Mouse (Mus musculus): ENCODE data around the gene Gm26938. TPM values are rescaled to one million over a fixed set of nuclear protein-coding genes. Genes with fewer than 3 reads are reported as not detected.

Gene Gm26938
- polyA plus RNA-seq, 1 experiment from 2014 or later = not detected

- H3K27me3 ChIP-seq (ENCODE audit: insufficient read depth, low read length) = no peaks in the 10 kb centered on the region
- ATAC-seq (replicated peaks; ENCODE audit: low FRiP score, low read depth) = no peak
- no peak overlapping the region for H3K4me3 ChIP-seq (replicated peaks; ENCODE audit: low read depth, low read length)
- WGBS = 69% methylated on average over 15 of the region's 15 CpGs
- no peak for TF ChIP-seq CTCF (IDR thresholded peaks at IDR 0.05; ENCODE audit: low read depth)
- H3K4me1 ChIP-seq (replicated peaks; ENCODE audit: insufficient read depth, low read length) = no peaks in the 10 kb centered on the region
- no peaks in the 10 kb centered on the region for H3K9me3 ChIP-seq (replicated peaks; ENCODE audit: low read length)
- no peak overlapping the region for H3K4me2 ChIP-seq (ENCODE audit: low read length)
- no peaks in the 10 kb centered on the region for H3K36me3 ChIP-seq (ENCODE audit: insufficient read depth, low read length)
- no peak overlapping the region for H3K9ac ChIP-seq (ENCODE audit: low read depth, low read length)
- no peak for DNase-seq (ENCODE audit: low spot score)
- no peak overlapping the region for H3K27ac ChIP-seq
Observed at GRCm38 (mm10) chr5:139811677-139812397, 14.4 kb downstream of the Gm26938 start.

- Histone ChIP-seq H3K4me1 (replicated peaks; ENCODE audit: insufficient read depth, low read length) (no peaks in the 10 kb centered on the region), H3K9ac (ENCODE audit: low read depth, low read length) (no peak overlapping the region), H3K27me3 (ENCODE audit: insufficient read depth, low read length) (no peaks in the 10 kb centered on the region), H3K9me3 (replicated peaks; ENCODE audit: low read length) (no peaks in the 10 kb centered on the region), H3K36me3 (ENCODE audit: insufficient read depth, low read length) (no peaks in the 10 kb centered on the region), H3K4me2 (ENCODE audit: low read length) (no peak overlapping the region), H3K27ac (no peak overlapping the region), H3K4me3 (replicated peaks; ENCODE audit: low read depth, low read length) (no peak overlapping the region)
- no peak for ATAC-seq (replicated peaks; ENCODE audit: low FRiP score, low read depth)
- 63% methylated on average over 4 of the region's 4 CpGs for WGBS
- TF ChIP-seq CTCF (IDR thresholded peaks at IDR 0.05; ENCODE audit: low read depth) = peak; percentile 39; the same call in 1 of the 2 replicates
- no peak for DNase-seq (ENCODE audit: low spot score)
Observed at GRCm38 (mm10) chr5:139809397-139809796, 16.8 kb downstream of the Gm26938 start.

GRCm38 (mm10) chr5:139805924-139806323, 20.3 kb downstream of the Gm26938 start:
- no peak overlapping the region for H3K9ac ChIP-seq (ENCODE audit: low read depth, low read length)
- H3K36me3 ChIP-seq (ENCODE audit: insufficient read depth, low read length) = peaks cover 5% of the 10 kb centered on the region; the same call in 1 of the 2 replicates
- H3K9me3 ChIP-seq (replicated peaks; ENCODE audit: low read length) = no peaks in the 10 kb centered on the region
- DNase-seq (ENCODE audit: low spot score) (no peak), ATAC-seq (replicated peaks; ENCODE audit: low FRiP score, low read depth) (no peak)
- no peaks in the 10 kb centered on the region for H3K27me3 ChIP-seq (ENCODE audit: insufficient read depth, low read length)
- no peak overlapping the region for H3K4me3 ChIP-seq (replicated peaks; ENCODE audit: low read depth, low read length)
- no peak overlapping the region for H3K27ac ChIP-seq
- H3K4me1 ChIP-seq (replicated peaks; ENCODE audit: insufficient read depth, low read length) = 0 out of 2 replicates have a peak, but pooled peaks cover 3% of the 10 kb centered on the region
- WGBS = 91% methylated on average over 8 of the region's 8 CpGs
- no peak overlapping the region for H3K4me2 ChIP-seq (ENCODE audit: low read length)
- no peak for TF ChIP-seq CTCF (IDR thresholded peaks at IDR 0.05; ENCODE audit: low read depth)

GRCm38 (mm10) chr5:139804573-139805111, 21.6 kb downstream of the Gm26938 start:
- no peak overlapping the region for H3K4me3 ChIP-seq (replicated peaks; ENCODE audit: low read depth, low read length)
- no peaks in the 10 kb centered on the region for H3K9me3 ChIP-seq (replicated peaks; ENCODE audit: low read length)
- H3K9ac ChIP-seq (ENCODE audit: low read depth, low read length) = no peak overlapping the region
- H3K4me2 ChIP-seq (ENCODE audit: low read length) = no peak overlapping the region
- 87% methylated on average over 11 of the region's 11 CpGs for WGBS
- 0 out of 2 replicates have a peak, but pooled peaks cover 3% of the 10 kb centered on the region for H3K4me1 ChIP-seq (replicated peaks; ENCODE audit: insufficient read depth, low read length)
- no peak for DNase-seq (ENCODE audit: low spot score)
- H3K27ac ChIP-seq = no peak overlapping the region
- no peak for ATAC-seq (replicated peaks; ENCODE audit: low FRiP score, low read depth)
- no peak for TF ChIP-seq CTCF (IDR thresholded peaks at IDR 0.05; ENCODE audit: low read depth)
- no peaks in the 10 kb centered on the region for H3K27me3 ChIP-seq (ENCODE audit: insufficient read depth, low read length)
- peaks cover 18% of the 10 kb centered on the region for H3K36me3 ChIP-seq (ENCODE audit: insufficient read depth, low read length)

GRCm38 (mm10) chr5:139804107-139804551, 22.1 kb downstream of the Gm26938 start:
- Histone ChIP-seq H3K9ac (ENCODE audit: low read depth, low read length) (no peak overlapping the region), H3K9me3 (replicated peaks; ENCODE audit: low read length) (no peaks in the 10 kb centered on the region), H3K36me3 (ENCODE audit: insufficient read depth, low read length) (peaks cover 19% of the 10 kb centered on the region), H3K4me1 (replicated peaks; ENCODE audit: insufficient read depth, low read length) (0 out of 2 replicates have a peak, but pooled peaks cover 3% of the 10 kb centered on the region), H3K4me2 (ENCODE audit: low read length) (0 out of 2 replicates have a peak overlapping the region, but pooled peaks have one; percentile 16), H3K27ac (no peak overlapping the region), H3K27me3 (ENCODE audit: insufficient read depth, low read length) (no peaks in the 10 kb centered on the region), H3K4me3 (replicated peaks; ENCODE audit: low read depth, low read length) (no peak overlapping the region)
- DNase-seq (ENCODE audit: low spot score) (no peak), ATAC-seq (replicated peaks; ENCODE audit: low FRiP score, low read depth) (no peak)
- peak; percentile 51 for TF ChIP-seq CTCF (IDR thresholded peaks at IDR 0.05; ENCODE audit: low read depth)
- WGBS = 8% methylated on average over 6 of the region's 6 CpGs

GRCm38 (mm10) chr5:139803601-139804102, 22.6 kb downstream of the Gm26938 start:
- peaks cover 19% of the 10 kb centered on the region for H3K36me3 ChIP-seq (ENCODE audit: insufficient read depth, low read length)
- no peaks in the 10 kb centered on the region for H3K9me3 ChIP-seq (replicated peaks; ENCODE audit: low read length)
- peak; percentile 62 for ATAC-seq (replicated peaks; ENCODE audit: low FRiP score, low read depth)
- H3K4me1 ChIP-seq (replicated peaks; ENCODE audit: insufficient read depth, low read length) = peaks cover 3% of the 10 kb centered on the region; the same call in 1 of the 2 replicates
- TF ChIP-seq CTCF (IDR thresholded peaks at IDR 0.05; ENCODE audit: low read depth) = peak; percentile 61
- WGBS = 8% methylated on average over 12 of the region's 12 CpGs
- no peak overlapping the region for H3K27ac ChIP-seq
- H3K4me2 ChIP-seq (ENCODE audit: low read length) = 0 out of 2 replicates have a peak overlapping the region, but pooled peaks have one; percentile 16
- DNase-seq (ENCODE audit: low spot score) = peak; percentile 74
- H3K9ac ChIP-seq (ENCODE audit: low read depth, low read length) = no peak overlapping the region
- H3K4me3 ChIP-seq (replicated peaks; ENCODE audit: low read depth, low read length) = no peak overlapping the region
- no peaks in the 10 kb centered on the region for H3K27me3 ChIP-seq (ENCODE audit: insufficient read depth, low read length)
